Mouse (Mus musculus): Measurements from ENCODE around the gene Lmx1b. TPM values are rescaled to one million over a fixed set of nuclear protein-coding genes. Genes with fewer than 3 reads are reported as not detected.

Lmx1b gene
- polyA plus RNA-seq, 1 experiment: not detected

DNA sequence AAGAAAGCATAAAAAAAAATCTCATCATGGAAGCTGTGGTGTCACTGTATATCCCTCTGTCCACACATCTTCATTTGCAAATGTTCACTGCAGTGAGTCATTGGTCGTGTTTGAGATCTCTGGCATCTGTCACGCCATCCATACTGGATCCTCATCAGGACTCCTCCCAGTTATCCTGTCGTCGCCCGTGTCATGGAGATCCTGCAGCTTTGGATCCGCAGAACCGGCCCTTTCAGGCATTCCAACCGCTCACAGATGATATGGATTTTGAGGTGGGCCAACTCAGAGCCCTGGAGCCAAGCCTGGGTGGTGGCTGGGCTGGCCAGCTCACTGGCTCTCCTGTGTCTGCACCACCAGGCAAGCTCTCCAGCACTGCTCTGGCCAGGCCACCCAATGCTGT is 84.7 kb downstream of the Lmx1b start:
- Histone ChIP-seq H3K36me3 (ENCODE audit: control insufficient read depth, insufficient read depth) (no peaks in the 10 kb centered on the region), H3K4me3 (no peak overlapping the region), H3K4me2 (ENCODE audit: low read depth) (no peak overlapping the region), H3K79me2 (ENCODE audit: control insufficient read depth, insufficient read depth) (no peaks in the 10 kb centered on the region), H3ac (ENCODE audit: control insufficient read depth, insufficient read length) (no peak overlapping the region), H3K27me3 (ENCODE audit: control insufficient read depth, insufficient read depth, insufficient read length) (peaks cover 39% of the 10 kb centered on the region)
- TF ChIP-seq TCF3 (IDR thresholded peaks at IDR 0.05; ENCODE audit: insufficient read length, low read depth) (no peak), MYOD1 (IDR thresholded peaks at IDR 0.05; ENCODE audit: control insufficient read depth in 1 of 3, insufficient read length in 2 of 3, low read depth in 2 of 3) (no peak)

DNA sequence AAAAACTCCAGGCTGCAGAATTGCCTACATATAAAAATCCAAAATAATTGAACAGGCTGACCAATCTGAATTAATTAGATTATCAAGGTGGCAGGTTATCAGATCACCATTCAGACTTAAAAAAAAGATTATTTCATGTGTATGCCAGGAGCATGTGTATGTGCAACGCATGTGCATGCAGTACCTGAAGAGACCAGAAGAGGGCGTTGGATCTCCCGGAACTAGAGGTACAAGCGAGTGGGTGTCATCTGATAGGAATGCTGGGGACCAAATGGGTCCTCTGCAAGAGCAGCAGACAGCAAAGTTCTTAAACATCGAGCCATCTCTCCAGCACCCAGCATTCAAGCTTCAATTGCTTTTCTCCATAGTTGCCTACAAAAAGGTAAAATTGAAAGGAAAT is 87.6 kb downstream of the Lmx1b start:
- Histone ChIP-seq H3K4me2 (ENCODE audit: low read depth) (no peak overlapping the region), H3K4me3 (no peak overlapping the region), H3K36me3 (ENCODE audit: control insufficient read depth, insufficient read depth) (no peaks in the 10 kb centered on the region), H3K27me3 (ENCODE audit: control insufficient read depth, insufficient read depth, insufficient read length) (peaks cover 24% of the 10 kb centered on the region), H3ac (ENCODE audit: control insufficient read depth, insufficient read length) (no peak overlapping the region), H3K79me2 (ENCODE audit: control insufficient read depth, insufficient read depth) (no peaks in the 10 kb centered on the region)
- TF ChIP-seq POLR2AphosphoS2 (IDR thresholded peaks at IDR 0.05; ENCODE audit: insufficient read length, low read depth): no peak
- no peak for TF ChIP-seq MYOG (IDR thresholded peaks at IDR 0.05; ENCODE audit: control insufficient read depth in 1 of 3, insufficient read depth in 1 of 3, insufficient read length in 2 of 3, low read depth in 2 of 3)
- no peak for TF ChIP-seq USF1 (IDR thresholded peaks at IDR 0.05; ENCODE audit: low read depth)
- TF ChIP-seq CEBPB (IDR thresholded peaks at IDR 0.05; ENCODE audit: insufficient read depth, poor library complexity, severe bottlenecking): no peak
- TF ChIP-seq MAX (IDR thresholded peaks at IDR 0.05; ENCODE audit: low read depth): no peak
- no peak for TF ChIP-seq SRF (IDR thresholded peaks at IDR 0.05; ENCODE audit: control insufficient read depth, insufficient read length, low read depth)
- no peak for TF ChIP-seq E2F4 (IDR thresholded peaks at IDR 0.05; ENCODE audit: insufficient read depth)
- no peak for TF ChIP-seq POLR2A (IDR thresholded peaks at IDR 0.05; ENCODE audit: insufficient read length, low read depth)
- TF ChIP-seq MYOD1 (IDR thresholded peaks at IDR 0.05; ENCODE audit: control insufficient read depth in 1 of 3, insufficient read length in 2 of 3, low read depth in 2 of 3): no peak
- no peak for TF ChIP-seq TCF3 (IDR thresholded peaks at IDR 0.05; ENCODE audit: insufficient read length, low read depth)
- no peak for TF ChIP-seq REST (IDR thresholded peaks at IDR 0.05; ENCODE audit: insufficient read depth, insufficient read length)
- no peak for TF ChIP-seq TCF12 (IDR thresholded peaks at IDR 0.05; ENCODE audit: insufficient read depth, poor library complexity, severe bottlenecking)

DNA sequence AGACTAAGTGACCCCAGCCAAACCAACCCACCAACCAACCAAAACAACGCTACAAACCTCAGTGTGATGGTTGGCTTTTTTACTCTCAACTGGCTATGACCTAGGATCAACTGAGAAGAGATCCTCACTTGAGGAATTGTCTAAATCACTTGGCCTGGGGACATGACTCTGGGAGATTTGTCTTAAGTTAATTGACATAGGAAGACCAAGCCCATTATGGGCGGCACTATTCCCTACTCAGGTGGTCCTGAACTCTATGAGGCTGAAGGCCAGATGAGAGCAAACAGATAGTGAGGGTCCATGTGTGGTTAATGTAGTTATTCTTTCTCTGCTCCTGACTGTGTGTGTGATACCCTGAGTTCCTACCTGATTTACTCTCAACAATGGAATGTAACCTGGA is 92.7 kb downstream of the Lmx1b start:
- H3K4me2 ChIP-seq (ENCODE audit: low read depth): no peak overlapping the region
- H3K36me3 ChIP-seq (ENCODE audit: control insufficient read depth, insufficient read depth): no peaks in the 10 kb centered on the region
- no peak for TF ChIP-seq TCF3 (IDR thresholded peaks at IDR 0.05; ENCODE audit: insufficient read length, low read depth)
- TF ChIP-seq POLR2AphosphoS2 (IDR thresholded peaks at IDR 0.05; ENCODE audit: insufficient read length, low read depth): no peak
- TF ChIP-seq TCF12 (IDR thresholded peaks at IDR 0.05; ENCODE audit: insufficient read depth, poor library complexity, severe bottlenecking): no peak
- TF ChIP-seq REST (IDR thresholded peaks at IDR 0.05; ENCODE audit: insufficient read depth, insufficient read length): no peak
- no peak for TF ChIP-seq MAX (IDR thresholded peaks at IDR 0.05; ENCODE audit: low read depth)
- no peak for TF ChIP-seq USF1 (IDR thresholded peaks at IDR 0.05; ENCODE audit: low read depth)
- TF ChIP-seq CEBPB (IDR thresholded peaks at IDR 0.05; ENCODE audit: insufficient read depth, poor library complexity, severe bottlenecking): no peak
- no peak for TF ChIP-seq SRF (IDR thresholded peaks at IDR 0.05; ENCODE audit: control insufficient read depth, insufficient read length, low read depth)
- TF ChIP-seq MYOG (IDR thresholded peaks at IDR 0.05; ENCODE audit: control insufficient read depth in 1 of 3, insufficient read depth in 1 of 3, insufficient read length in 2 of 3, low read depth in 2 of 3): no peak
- no peak for TF ChIP-seq MYOD1 (IDR thresholded peaks at IDR 0.05; ENCODE audit: control insufficient read depth in 1 of 3, insufficient read length in 2 of 3, low read depth in 2 of 3)
- no peak for TF ChIP-seq E2F4 (IDR thresholded peaks at IDR 0.05; ENCODE audit: insufficient read depth)
- no peak for TF ChIP-seq POLR2A (IDR thresholded peaks at IDR 0.05; ENCODE audit: insufficient read length, low read depth)
- H3K79me2 ChIP-seq (ENCODE audit: control insufficient read depth, insufficient read depth): no peaks in the 10 kb centered on the region
- H3K4me3 ChIP-seq: no peak overlapping the region
- no peak overlapping the region for H3ac ChIP-seq (ENCODE audit: control insufficient read depth, insufficient read length)
- peaks cover 46% of the 10 kb centered on the region for H3K27me3 ChIP-seq (ENCODE audit: control insufficient read depth, insufficient read depth, insufficient read length)

DNA sequence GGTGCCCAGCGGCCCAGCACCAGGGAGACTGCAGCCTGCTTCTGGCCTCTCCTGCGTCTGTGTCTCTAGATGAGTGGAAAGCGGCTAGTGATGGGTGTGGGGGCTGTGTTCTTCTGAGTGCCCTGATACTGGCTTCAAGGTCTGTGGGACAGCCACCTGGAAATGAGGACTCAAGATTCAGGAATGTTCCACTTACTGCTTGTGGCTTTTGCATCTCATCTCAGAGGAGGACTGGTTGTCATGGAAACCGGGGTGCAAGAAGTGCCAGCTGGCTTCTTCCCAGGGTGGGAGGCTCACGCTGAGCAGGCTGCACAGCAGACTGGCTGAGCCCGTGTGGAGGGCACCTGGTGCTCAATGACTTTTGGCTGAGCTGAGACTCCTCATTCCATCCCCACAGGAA is 93.4 kb downstream of the Lmx1b start:
- H3K27me3 ChIP-seq (ENCODE audit: control insufficient read depth, insufficient read depth, insufficient read length): peaks cover 49% of the 10 kb centered on the region
- H3K36me3 ChIP-seq (ENCODE audit: control insufficient read depth, insufficient read depth): no peaks in the 10 kb centered on the region
- H3ac ChIP-seq (ENCODE audit: control insufficient read depth, insufficient read length): no peak overlapping the region
- TF ChIP-seq E2F4 (IDR thresholded peaks at IDR 0.05; ENCODE audit: insufficient read depth): no peak
- TF ChIP-seq MYOG (IDR thresholded peaks at IDR 0.05; ENCODE audit: control insufficient read depth in 1 of 3, insufficient read depth in 1 of 3, insufficient read length in 2 of 3, low read depth in 2 of 3): no peak
- no peak for TF ChIP-seq SRF (IDR thresholded peaks at IDR 0.05; ENCODE audit: control insufficient read depth, insufficient read length, low read depth)
- TF ChIP-seq TCF3 (IDR thresholded peaks at IDR 0.05; ENCODE audit: insufficient read length, low read depth): no peak
- TF ChIP-seq REST (IDR thresholded peaks at IDR 0.05; ENCODE audit: insufficient read depth, insufficient read length): no peak
- no peak for TF ChIP-seq MYOD1 (IDR thresholded peaks at IDR 0.05; ENCODE audit: control insufficient read depth in 1 of 3, insufficient read length in 2 of 3, low read depth in 2 of 3)
- TF ChIP-seq CEBPB (IDR thresholded peaks at IDR 0.05; ENCODE audit: insufficient read depth, poor library complexity, severe bottlenecking): no peak
- no peak for TF ChIP-seq MAX (IDR thresholded peaks at IDR 0.05; ENCODE audit: low read depth)
- TF ChIP-seq TCF12 (IDR thresholded peaks at IDR 0.05; ENCODE audit: insufficient read depth, poor library complexity, severe bottlenecking): no peak
- no peak for TF ChIP-seq USF1 (IDR thresholded peaks at IDR 0.05; ENCODE audit: low read depth)
- H3K79me2 ChIP-seq (ENCODE audit: control insufficient read depth, insufficient read depth): no peaks in the 10 kb centered on the region
- H3K4me2 ChIP-seq (ENCODE audit: low read depth): no peak overlapping the region
- H3K4me3 ChIP-seq: no peak overlapping the region

DNA sequence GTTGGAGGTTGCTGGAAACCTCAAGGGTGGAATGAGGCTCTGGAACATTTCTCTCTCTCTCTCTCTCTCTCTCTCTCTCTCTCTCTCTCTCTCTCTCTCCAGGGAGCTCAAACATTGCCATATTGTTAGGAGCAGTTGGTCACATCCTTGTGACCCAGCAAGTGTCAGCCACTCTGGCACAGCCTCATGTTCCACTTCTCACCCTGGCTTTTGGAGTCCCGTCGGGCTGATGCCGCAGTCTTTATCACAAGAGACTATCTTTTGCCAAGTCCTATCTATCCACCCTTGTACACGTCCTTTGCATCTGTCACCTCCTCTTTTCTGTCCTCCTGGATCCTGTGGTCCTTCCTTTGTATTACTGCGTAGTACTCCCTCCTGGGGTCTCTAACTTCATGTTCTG is 94.3 kb downstream of the Lmx1b start:
- Histone ChIP-seq H3K27me3 (ENCODE audit: control insufficient read depth, insufficient read depth, insufficient read length) (peaks cover 57% of the 10 kb centered on the region), H3K36me3 (ENCODE audit: control insufficient read depth, insufficient read depth) (no peaks in the 10 kb centered on the region), H3ac (ENCODE audit: control insufficient read depth, insufficient read length) (no peak overlapping the region), H3K4me2 (ENCODE audit: low read depth) (no peak overlapping the region), H3K79me2 (ENCODE audit: control insufficient read depth, insufficient read depth) (no peaks in the 10 kb centered on the region), H3K4me3 (no peak overlapping the region)
- TF ChIP-seq MYOD1 (IDR thresholded peaks at IDR 0.05; ENCODE audit: control insufficient read depth in 1 of 3, insufficient read length in 2 of 3, low read depth in 2 of 3) (no peak), MAX (IDR thresholded peaks at IDR 0.05; ENCODE audit: low read depth) (no peak), TCF3 (IDR thresholded peaks at IDR 0.05; ENCODE audit: insufficient read length, low read depth) (no peak), POLR2AphosphoS2 (IDR thresholded peaks at IDR 0.05; ENCODE audit: insufficient read length, low read depth) (no peak), SRF (IDR thresholded peaks at IDR 0.05; ENCODE audit: control insufficient read depth, insufficient read length, low read depth) (no peak), TCF12 (IDR thresholded peaks at IDR 0.05; ENCODE audit: insufficient read depth, poor library complexity, severe bottlenecking) (no peak), POLR2A (IDR thresholded peaks at IDR 0.05; ENCODE audit: insufficient read length, low read depth) (no peak), CEBPB (IDR thresholded peaks at IDR 0.05; ENCODE audit: insufficient read depth, poor library complexity, severe bottlenecking) (no peak), E2F4 (IDR thresholded peaks at IDR 0.05; ENCODE audit: insufficient read depth) (no peak), REST (IDR thresholded peaks at IDR 0.05; ENCODE audit: insufficient read depth, insufficient read length) (no peak), MYOG (IDR thresholded peaks at IDR 0.05; ENCODE audit: control insufficient read depth in 1 of 3, insufficient read depth in 1 of 3, insufficient read length in 2 of 3, low read depth in 2 of 3) (no peak)

Data from myocyte (in vitro differentiated cells).